Mouse (Mus musculus) ovary, postnatal 14 days (tissue): Measurements from ENCODE around the gene Slc26a3.
"Not testable (repeated sequence)": the region's sequence is repeated elsewhere in the genome, so short reads cannot be mapped to it uniquely, and the experiment has no call there.

Experiments used
- DNase-seq: peaks from one replicate; pipeline ENCODE4 v3.0.0; 2022; ENCODE audit warnings: low spot score

The Slc26a3 gene

DNA sequence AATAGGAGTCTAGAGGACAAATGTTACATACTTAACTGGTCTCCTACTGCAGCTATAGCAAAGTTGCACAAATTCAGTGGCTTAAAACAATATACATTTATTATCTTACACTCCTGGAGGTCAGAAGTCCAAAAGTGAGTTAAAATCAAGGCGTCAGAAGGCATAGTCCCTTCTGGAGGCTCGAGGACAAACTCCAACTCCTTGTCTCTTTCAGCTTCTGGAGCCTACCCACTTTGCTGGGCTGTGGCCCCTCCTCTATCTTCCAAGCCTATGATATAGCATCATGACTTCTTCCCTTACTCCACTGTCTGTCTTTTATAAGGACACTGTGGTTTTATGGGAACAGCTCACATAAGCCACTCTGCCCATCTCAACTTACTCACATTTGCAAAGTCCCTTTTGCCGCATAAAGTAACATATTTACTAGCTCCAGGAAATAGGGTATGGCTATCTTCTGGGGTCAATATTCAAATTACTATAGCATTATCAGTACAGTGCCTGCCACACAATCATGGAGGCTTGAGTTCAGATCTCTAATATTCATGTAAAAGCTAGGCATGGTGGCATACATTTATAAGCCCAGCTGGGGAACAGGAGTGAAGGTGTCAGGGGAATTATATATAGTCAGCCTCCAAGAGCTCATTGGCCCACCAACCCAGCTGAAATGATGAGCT is 31.4 kb downstream of the Slc26a3 start:
- no peak for DNase-seq

- no peak for DNase-seq
Measured at GRCm38 (mm10) chr12:31437791-31438190, 47.1 kb downstream of the Slc26a3 start.

GRCm38 (mm10) chr12:31439612-31440011 is 48.9 kb downstream of the Slc26a3 start:
- no peak for DNase-seq

DNA sequence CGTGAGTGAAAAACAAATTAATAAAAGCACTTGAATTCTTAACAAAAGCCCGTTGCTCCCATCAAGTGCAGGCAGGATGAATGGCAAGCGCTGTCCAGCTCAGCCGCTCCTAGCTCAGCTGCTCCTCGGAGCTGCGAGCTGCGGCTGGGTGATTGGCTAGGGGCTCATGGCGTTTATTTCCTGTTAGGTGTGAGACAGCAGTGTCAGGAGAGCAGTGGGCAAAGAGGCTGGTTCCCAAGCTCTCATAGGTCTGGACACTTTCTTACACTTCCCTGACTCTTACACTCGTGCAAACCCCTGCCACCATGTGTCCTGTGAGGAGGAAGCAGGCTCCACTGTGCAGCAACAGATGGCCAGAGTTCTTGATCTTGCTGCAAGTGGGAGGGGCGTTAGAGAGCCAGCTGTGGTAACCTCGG is 53.5 kb downstream of the Slc26a3 start:
- DNase-seq, result no peak

DNA sequence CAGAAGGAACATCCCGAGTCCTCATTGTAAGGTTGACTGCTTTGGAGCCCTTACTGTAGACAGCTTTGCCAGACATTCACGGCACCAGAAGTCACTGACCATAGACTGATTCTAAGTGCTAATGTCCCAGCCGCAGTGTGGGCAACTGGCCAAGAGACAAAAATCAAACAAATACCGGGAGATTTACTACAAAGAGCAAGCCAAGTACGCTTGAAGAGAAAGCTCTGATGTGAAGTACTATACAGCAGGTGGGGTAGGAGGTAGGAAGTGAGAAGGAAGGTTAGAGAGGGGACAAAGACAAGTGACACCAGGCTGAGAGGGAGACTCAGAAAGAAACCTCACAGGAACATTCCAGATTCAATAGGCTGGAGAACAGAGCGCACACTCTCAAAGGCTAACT is 54.2 kb downstream of the Slc26a3 start:
- no peak for DNase-seq

DNA sequence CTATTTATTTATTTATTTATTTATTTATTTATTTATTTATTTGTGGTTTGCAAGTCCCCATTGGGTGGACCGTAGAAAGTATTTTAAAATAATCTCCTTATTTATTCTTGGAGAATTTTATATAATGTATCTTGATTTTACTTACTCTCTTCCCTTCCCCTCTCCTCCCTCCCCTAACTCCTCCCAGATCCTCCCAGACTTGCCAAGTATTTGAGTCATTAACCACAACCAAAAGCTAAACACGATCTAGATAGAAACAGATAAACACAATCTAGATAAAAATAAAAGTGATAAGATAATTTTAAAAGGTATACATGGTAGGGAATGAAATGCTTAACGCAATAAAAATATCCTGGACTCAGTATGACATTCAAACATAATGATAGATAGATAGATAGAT is 58.7 kb downstream of the Slc26a3 start:
- DNase-seq, result no peak

- no peak for DNase-seq
Measured at GRCm38 (mm10) chr12:31456271-31456670, 65.6 kb downstream of the Slc26a3 start.

DNA sequence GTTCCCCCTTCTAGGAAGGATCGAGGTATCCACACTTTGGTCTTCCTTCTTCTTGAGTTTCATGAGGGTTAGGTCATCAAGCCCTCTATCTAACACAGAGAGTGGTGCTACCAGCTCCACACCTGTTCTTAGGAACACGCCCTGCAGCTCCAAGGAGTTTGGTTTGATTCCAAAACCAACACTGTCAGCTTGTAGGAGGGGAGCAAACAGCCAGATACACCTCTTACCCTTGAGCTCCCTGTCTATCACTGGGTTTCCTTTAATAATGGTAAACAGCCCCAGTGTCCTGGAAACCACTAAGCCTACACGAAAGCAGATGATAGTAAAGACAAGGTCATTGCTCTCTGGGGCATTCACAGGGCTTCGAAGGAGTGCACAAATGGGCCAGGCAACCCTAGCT is 67.8 kb downstream of the Slc26a3 start:
- DNase-seq, result no peak

- not testable (repeated sequence) for DNase-seq
Measured at GRCm38 (mm10) chr12:31460270-31460669, 69.6 kb downstream of the Slc26a3 start.

GRCm38 (mm10) chr12:31461371-31461770 is 70.7 kb downstream of the Slc26a3 start:
- DNase-seq, result no peak

- DNase-seq, result no peak
Measured at GRCm38 (mm10) chr12:31462615-31463014, 71.9 kb downstream of the Slc26a3 start.

- DNase-seq, result not testable (repeated sequence)
Measured at GRCm38 (mm10) chr12:31478182-31478581, 87.5 kb downstream of the Slc26a3 start.

DNA sequence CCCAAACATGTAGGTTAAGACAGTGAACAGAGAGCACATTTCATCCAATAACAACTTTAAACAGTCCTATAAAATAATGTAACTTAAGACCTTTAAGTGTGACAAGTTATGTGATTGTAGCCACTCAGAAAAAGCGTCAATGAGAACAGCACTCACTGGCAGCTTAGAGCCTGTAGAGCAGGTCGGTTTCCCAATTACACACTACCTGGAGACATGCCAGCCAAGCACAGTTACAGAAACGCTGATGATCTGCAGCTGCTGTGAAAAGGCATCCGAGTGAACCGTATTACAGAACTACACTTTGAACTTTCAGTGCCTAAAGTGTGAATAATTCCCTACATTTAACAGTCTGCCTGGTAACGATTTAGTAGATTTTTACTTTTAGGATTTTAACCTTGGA is 95.8 kb downstream of the Slc26a3 start:
- no peak for DNase-seq

DNA sequence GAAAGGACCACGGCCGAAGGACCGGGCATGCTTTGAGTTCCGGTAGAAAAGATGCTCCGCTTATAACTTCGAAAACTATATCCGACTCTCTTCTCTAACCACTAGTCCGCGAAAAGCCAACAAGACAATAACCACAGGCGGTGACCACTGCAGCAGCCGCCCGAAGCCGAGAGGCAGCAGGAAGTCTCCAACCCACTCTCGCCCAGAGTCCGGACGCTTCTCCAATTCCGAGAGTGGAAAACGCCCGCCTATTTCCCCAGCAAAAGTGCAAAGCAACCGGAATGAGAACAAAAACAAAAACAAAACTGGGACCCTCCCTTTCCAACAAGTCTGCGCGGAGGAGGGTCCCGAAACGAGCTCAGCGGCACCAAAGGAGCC is 108.3 kb downstream of the Slc26a3 start:
- no peak for DNase-seq

DNA sequence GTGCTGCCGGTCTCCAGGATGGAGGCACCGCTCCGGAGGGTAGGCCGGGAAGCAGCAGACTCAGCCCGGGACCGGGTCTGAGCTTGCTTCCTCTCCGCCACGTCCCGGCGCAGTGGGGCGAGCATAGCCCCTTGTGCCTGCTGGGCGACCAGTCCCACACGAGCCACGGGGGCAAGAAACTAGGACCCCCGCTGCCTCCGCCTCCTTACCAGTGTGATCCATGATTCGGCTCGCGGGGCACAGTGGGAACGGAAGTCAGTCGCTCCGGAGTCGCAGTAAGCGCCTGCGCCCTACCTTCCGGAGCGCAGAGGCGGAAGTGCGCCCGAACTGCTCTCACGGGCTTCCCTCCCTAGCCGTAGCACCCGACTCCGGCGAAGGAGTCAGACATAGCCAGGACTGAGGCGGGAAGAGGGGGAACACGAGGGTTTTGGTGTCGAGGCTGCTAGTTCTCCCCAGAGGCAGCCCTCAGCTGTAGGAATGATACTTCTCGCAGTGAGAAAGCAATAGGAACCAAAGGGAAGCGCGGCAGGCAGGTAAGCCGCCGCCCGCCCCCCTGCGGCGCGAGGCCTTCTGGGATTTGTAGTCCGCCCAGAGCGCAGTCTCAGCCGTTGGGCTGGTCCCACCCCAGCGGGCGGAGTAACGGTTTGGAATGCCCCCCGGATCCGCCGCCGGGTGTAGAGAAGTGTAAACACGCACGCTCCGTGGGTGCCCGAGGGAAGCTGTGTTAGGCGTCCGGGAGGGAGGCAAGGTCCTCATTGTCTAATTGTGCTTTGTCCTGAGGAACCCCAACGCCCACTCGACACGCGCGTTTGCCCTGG is 108.9 kb downstream of the Slc26a3 start, which contains the start of gene Cbll1:
Gene Cbll1 (minus strand): TSS at position 303 of the 818 bp plus-strand sequence.
- DNase-seq, result peak; percentile 89

DNA sequence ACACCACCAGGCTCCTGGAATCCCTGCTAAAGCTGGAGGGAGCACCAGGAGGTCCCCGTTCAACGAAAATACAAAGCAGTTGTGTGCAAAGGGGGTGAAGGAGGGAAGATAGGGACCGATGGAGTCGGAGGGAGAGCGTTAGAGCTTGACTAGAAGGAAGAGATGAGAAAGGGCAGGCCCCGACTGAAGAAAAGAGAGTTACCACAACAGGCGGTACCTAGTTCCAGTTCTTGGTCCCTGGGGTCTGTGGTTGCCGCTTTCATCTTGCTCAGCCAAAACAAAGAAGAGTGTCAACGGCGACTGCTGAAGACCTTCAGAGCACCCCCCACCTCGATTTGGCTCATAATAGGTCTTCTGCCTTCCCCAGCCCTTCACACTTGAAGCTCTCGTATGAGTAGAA is 109.5 kb downstream of the Slc26a3 start:
- DNase-seq, result no peak

DNA sequence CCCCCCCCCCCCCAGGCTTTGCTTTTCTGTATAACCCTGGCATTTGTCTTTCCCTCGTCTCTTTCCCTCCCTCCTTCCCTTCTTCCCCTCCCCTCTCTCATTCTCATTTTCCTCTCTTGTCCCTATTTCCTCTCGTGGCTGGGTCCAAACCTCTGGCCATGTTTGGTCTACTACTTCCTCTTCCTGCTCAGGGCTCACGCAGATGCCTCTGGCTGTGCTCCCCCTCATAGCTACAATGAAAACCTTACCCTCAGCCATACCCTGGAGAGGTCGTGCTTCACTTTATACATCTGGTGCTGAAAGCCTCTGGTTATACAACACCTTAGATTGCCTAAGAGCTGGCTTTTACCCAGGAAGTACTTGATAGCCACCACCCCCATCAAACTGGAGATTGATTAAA is 110.6 kb downstream of the Slc26a3 start:
- no peak for DNase-seq

DNA sequence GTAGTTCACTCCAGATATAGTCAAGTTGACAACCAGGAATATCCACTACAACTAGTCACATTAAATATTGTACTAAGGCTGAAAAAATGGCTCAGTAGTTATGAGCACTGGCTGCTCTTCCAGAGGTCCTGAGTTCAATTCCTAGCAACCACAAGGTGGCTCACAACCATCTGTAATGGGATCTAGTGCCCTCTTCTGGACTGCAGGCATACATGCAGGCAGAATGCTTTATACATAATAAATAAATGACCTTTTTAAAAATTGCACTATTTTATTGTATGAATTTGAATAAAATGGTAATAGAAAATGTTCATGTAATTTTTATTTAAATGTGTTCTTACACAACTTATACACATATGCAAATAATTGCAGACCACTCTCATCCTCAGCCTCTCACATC is 112.5 kb downstream of the Slc26a3 start:
- no peak for DNase-seq

DNA sequence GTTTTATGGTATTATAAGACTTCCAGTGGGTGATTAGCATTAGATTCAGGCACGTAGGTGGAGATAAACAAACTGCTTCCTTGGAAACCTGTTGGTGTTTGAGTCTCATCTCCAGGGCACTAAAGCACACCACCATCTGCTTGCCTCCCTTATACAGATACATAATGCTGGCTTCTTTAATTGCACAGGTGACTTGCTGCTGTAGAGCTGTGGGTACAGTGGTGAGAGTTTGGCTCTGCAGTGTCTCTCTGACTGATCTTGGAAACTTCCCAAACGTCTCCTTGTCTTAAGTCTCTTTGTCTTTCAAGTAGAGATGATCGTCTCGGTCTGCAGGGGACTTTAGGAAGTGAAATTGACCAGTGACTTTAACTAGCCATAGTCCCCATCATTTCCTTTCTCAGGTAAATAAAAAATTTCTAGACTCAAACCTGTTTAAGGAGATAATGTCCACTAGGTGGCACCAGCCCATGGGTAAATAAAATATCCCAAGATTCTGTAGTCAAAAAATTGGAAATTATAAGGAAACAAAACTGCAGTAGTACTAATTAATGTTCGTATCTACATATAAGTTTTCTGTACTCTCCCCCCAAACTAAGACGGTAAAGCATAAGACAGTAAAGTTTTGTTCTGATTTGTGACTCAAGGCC is 117.2 kb downstream of the Slc26a3 start:
- peak; percentile 21 for DNase-seq

- no peak for DNase-seq
Measured at GRCm38 (mm10) chr12:31508496-31508895, 117.8 kb downstream of the Slc26a3 start.

GRCm38 (mm10) chr12:31511218-31511617 is 120.5 kb downstream of the Slc26a3 start:
- DNase-seq, result no peak

DNA sequence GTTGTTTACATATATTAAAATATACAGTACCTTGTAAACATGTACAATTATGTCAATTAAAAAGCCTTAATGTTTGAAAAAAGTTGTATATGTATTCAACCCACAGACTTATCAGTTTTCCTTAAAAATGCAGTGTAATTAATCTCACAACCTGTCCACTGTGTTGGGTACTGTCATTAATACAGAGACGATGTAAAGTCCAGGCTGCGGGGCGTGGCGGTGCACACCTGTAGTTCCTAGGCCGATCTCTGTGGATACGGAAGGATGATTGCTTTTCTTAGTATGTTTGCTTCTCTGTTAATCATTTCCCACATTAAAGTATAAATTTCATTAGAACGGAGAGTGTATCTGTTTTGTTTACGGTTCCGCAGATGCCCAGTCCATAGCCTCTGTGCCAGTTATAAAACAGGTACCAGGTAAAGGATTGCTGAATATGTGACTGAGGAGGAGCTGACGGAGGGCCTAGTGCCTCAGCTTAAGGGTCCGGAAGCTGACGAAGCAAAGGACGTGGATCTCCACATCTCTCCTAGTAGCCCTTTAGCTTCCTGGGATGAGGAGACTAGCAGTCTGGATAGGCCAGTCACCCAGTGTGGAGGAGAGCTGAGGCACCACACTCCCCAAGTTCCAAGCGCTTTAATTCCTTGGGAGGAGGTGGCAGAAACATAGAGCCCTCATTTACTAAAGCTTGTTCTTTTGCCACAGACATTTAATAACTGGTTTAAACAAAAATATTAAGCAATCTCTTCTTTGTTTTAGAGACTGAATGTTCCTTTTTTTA is 122.2 kb downstream of the Slc26a3 start:
- DNase-seq, result no peak
